Mouse (Mus musculus) hindbrain, embryonic 15.5 days (tissue): Measurements from ENCODE around the gene Zfp51. TPM values are rescaled to one million over a fixed set of nuclear protein-coding genes. Genes with fewer than 3 reads are reported as not detected.
"Not testable (repeated sequence)": the region's sequence is repeated elsewhere in the genome, so short reads cannot be mapped to it uniquely, and the experiment has no call there.

ENCODE experiments used
- ATAC-seq: fragments of 200-750 bp; cut with Nextera tagmentation; 2 replicates; pipeline ENCODE4 v1.8.0; 2017; ENCODE audit warnings: low read depth, moderate number of reproducible peaks, moderate TSS enrichment; ENCODE audit not compliant: low FRiP score
- H3K27ac ChIP-seq: fragments of 300-500 bp; sonication (generic); replicated peaks from 2 replicates; pipeline ENCODE4 v1.5.1; 2015; ENCODE audit warnings: mild to moderate bottlenecking, inconsistent platforms
- H3K27me3 ChIP-seq: fragments of 300-500 bp; sonication (generic); 2 replicates; pipeline ENCODE4 v1.6.1; 2015; ENCODE audit warnings: control low read depth, inconsistent platforms
- H3K36me3 ChIP-seq: fragments of 300-500 bp; sonication (generic); 2 replicates; pipeline ENCODE4 v1.6.1; 2015; ENCODE audit warnings: control low read depth, inconsistent platforms
- H3K4me1 ChIP-seq: fragments of 300-500 bp; sonication (generic); replicated peaks from 2 replicates; pipeline ENCODE4 v1.6.1; 2015; ENCODE audit warnings: control low read depth, inconsistent platforms
- H3K4me2 ChIP-seq: fragments of 300-500 bp; sonication (generic); 2 replicates; pipeline ENCODE4 v1.6.1; 2015; ENCODE audit warnings: moderate library complexity, mild to moderate bottlenecking, inconsistent platforms
- H3K4me3 ChIP-seq: fragments of 300-500 bp; sonication (generic); 2 replicates; pipeline ENCODE4 v1.5.1; 2015; ENCODE audit warnings: mild to moderate bottlenecking, inconsistent platforms
- H3K9ac ChIP-seq: fragments of 300-500 bp; sonication (generic); 2 replicates; pipeline ENCODE4 v1.6.1; 2015; ENCODE audit warnings: inconsistent platforms
- H3K9me3 ChIP-seq: fragments of 300-500 bp; sonication (generic); 2 replicates; pipeline ENCODE4 v1.6.1; 2016; ENCODE audit warnings: control low read depth, inconsistent platforms
- WGBS: fragments of 180-500 bp; shearing (Covaris S2); methylation state at CpG from one replicate; pipeline ENCODE4 v1.1.7; 2015; 5-methylcytosine and 5-hydroxymethylcytosine counted together
- polyA plus RNA-seq: library from polyadenylated mRNA; unstranded; fragments of >200 nt; fragmentation: Nextera tagmentation; extraction: Ambion mirVana; gene quantifications from 2 replicates; pipeline ENCODE4 v1.2.1, GENCODE M21; 2015

The Zfp51 gene
- polyA plus RNA-seq, 1 experiment from 2014 or later = 11.7 TPM

- H3K9ac ChIP-seq, H3K27ac ChIP-seq, ATAC-seq, H3K4me1 ChIP-seq, H3K9me3 ChIP-seq, H3K4me3 ChIP-seq, H3K36me3 ChIP-seq, H3K4me2 ChIP-seq, H3K27me3 ChIP-seq: not testable (repeated sequence)
- 91% methylated on average over 9 of the region's 10 CpGs for WGBS
Measured at GRCm38 (mm10) chr17:21478103-21478777, 28.1 kb downstream of the Zfp51 start.

- H3K27ac ChIP-seq = peak within 1 kb of the TSS; percentile 84
- H3K36me3 ChIP-seq = peaks cover 5% of the 10 kb centered on the region; the same call in 1 of the 2 replicates
- 1% methylated on average over 34 of the region's 34 CpGs for WGBS
- no peaks in the 10 kb centered on the region for H3K9me3 ChIP-seq
- peaks cover 8% of the 10 kb centered on the region for H3K4me1 ChIP-seq
- H3K9ac ChIP-seq = peak within 1 kb of the TSS; percentile 75
- peak within 1 kb of the TSS; percentile 96 for H3K4me3 ChIP-seq
- ATAC-seq = peak; percentile 100
- H3K4me2 ChIP-seq = peak within 1 kb of the TSS; percentile 65
- no peaks in the 10 kb centered on the region for H3K27me3 ChIP-seq
Measured at GRCm38 (mm10) chr17:21488760-21489499, 38.8 kb downstream of the Zfp51 start, which contains the start of gene Zfp53. Gene Zfp53 (plus strand): TSS chr17:21488998.

- 17% methylated on average over 8 of the region's 8 CpGs for WGBS
- H3K9me3 ChIP-seq = no peaks in the 10 kb centered on the region
- no peaks in the 10 kb centered on the region for H3K27me3 ChIP-seq
- peak overlapping the region; percentile 65 for H3K4me2 ChIP-seq
- H3K36me3 ChIP-seq = peaks cover 5% of the 10 kb centered on the region; the same call in 1 of the 2 replicates
- H3K4me3 ChIP-seq = peak overlapping the region; percentile 96
- peak overlapping the region; percentile 84; the same call in 1 of the 2 replicates for H3K27ac ChIP-seq
- no peak for ATAC-seq
- peaks cover 8% of the 10 kb centered on the region for H3K4me1 ChIP-seq
- peak overlapping the region; percentile 75 for H3K9ac ChIP-seq
Measured at GRCm38 (mm10) chr17:21489500-21490001, 39.4 kb downstream of the Zfp51 start.

GRCm38 (mm10) chr17:21501365-21501764, 51.2 kb downstream of the Zfp51 start:
- WGBS = 90% methylated on average over 1 of the region's 1 CpGs
- Histone ChIP-seq H3K9ac (no peak overlapping the region), H3K9me3 (0 out of 2 replicates have a peak, but pooled peaks cover under 1% of the 10 kb centered on the region), H3K4me1 (no peaks in the 10 kb centered on the region), H3K27me3 (no peaks in the 10 kb centered on the region), H3K4me2 (no peak overlapping the region), H3K36me3 (peaks cover 6% of the 10 kb centered on the region), H3K27ac (no peak overlapping the region), H3K4me3 (no peak overlapping the region)
- ATAC-seq = no peak

- Histone ChIP-seq H3K27ac (no peak overlapping the region), H3K27me3 (no peaks in the 10 kb centered on the region), H3K9ac (no peak overlapping the region), H3K36me3 (peaks cover 20% of the 10 kb centered on the region), H3K9me3 (no peaks in the 10 kb centered on the region), H3K4me1 (no peaks in the 10 kb centered on the region), H3K4me3 (no peak overlapping the region), H3K4me2 (no peak overlapping the region)
- WGBS = 96% methylated on average over 1 of the region's 1 CpGs
- ATAC-seq = no peak
Measured at GRCm38 (mm10) chr17:21504524-21504923, 54.4 kb downstream of the Zfp51 start.

- 96% methylated on average over 3 of the region's 3 CpGs for WGBS
Measured at GRCm38 (mm10) chr17:21506258-21506657, 56.1 kb downstream of the Zfp51 start.

GRCm38 (mm10) chr17:21509756-21510155, 59.6 kb downstream of the Zfp51 start:
- Histone ChIP-seq H3K9me3 (no peaks in the 10 kb centered on the region), H3K27me3 (no peaks in the 10 kb centered on the region), H3K9ac (no peak overlapping the region), H3K36me3 (peaks cover 22% of the 10 kb centered on the region), H3K27ac (no peak overlapping the region), H3K4me2 (no peak overlapping the region), H3K4me1 (no peaks in the 10 kb centered on the region), H3K4me3 (no peak overlapping the region)
- ATAC-seq = no peak

More at GRCm38 (mm10) chr17:21506258-21506657, 56.1 kb downstream of the Zfp51 start:
- Histone ChIP-seq H3K9me3 (no peaks in the 10 kb centered on the region), H3K27ac (no peak overlapping the region), H3K4me2 (no peak overlapping the region), H3K27me3 (no peaks in the 10 kb centered on the region), H3K9ac (no peak overlapping the region), H3K36me3 (peaks cover 26% of the 10 kb centered on the region), H3K4me3 (no peak overlapping the region), H3K4me1 (no peaks in the 10 kb centered on the region)
- ATAC-seq = no peak

Other genes with a start within 250 kb of the Zfp51 start
- gene Vmn1r234, start 224.3 kb upstream of the Zfp51 start, polyA plus RNA-seq = not detected in 2 replicates
- gene Vmn1r235, start 194.0 kb upstream of the Zfp51 start, polyA plus RNA-seq = not detected in 2 replicates
- gene Vmn1r236, start 167.4 kb upstream of the Zfp51 start, polyA plus RNA-seq = not detected in 2 replicates
- not detected in 2 replicates for gene Vmn1r237, start 138.5 kb upstream of the Zfp51 start, polyA plus RNA-seq
- gene Zfp677, start 66.6 kb upstream of the Zfp51 start, polyA plus RNA-seq = 4.7 TPM in 2 replicates
- gene Zfp54, start 27.1 kb upstream of the Zfp51 start, polyA plus RNA-seq = 4.4 and 5.7 TPM in 2 replicates
- gene Zfp53, start 38.6 kb downstream of the Zfp51 start, polyA plus RNA-seq = 9.4 and 9.5 TPM in 2 replicates
- gene Zfp52, start 85.2 kb downstream of the Zfp51 start, polyA plus RNA-seq = 2.2 and 2.3 TPM in 2 replicates
- 19.2 and 20.5 TPM in 2 replicates for gene Zfp948, start 116.6 kb downstream of the Zfp51 start, polyA plus RNA-seq
- gene Zfp983, start 200.2 kb downstream of the Zfp51 start, polyA plus RNA-seq = 11.8 and 12.3 TPM in 2 replicates
- gene Gm10226, start 241.5 kb downstream of the Zfp51 start, polyA plus RNA-seq = 14.3 and 17.4 TPM in 2 replicates